Mouse (Mus musculus): ENCODE data around the gene Hip1r. TPM values are rescaled to one million over a fixed set of nuclear protein-coding genes. Genes with fewer than 3 reads are reported as not detected.

Hip1r gene
- polyA plus RNA-seq, 1 experiment from 2014 or later = 28.4 TPM

DNA sequence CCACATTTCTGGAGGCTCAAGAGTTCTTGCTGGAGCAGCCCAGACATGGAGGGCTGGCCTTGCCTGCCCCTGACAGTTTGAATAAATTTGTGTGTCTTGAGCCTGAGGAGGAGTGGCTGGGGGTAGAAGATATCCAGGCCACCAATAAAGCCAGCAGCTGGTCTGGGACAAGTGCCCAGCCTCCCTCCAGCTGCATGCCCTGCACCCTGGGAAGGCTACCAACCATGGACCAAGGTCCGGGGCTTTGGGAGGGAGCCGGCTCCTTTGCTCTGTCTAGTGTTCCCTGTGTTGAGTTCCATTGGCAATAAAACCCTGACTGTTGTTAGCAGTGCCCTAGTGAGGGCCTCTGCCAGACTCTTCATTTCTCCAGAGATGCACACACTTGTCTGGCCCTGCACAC is 29.4 kb downstream of the Hip1r start:
- 48% methylated on average over 2 of the region's 2 CpGs for WGBS
- Histone ChIP-seq H3K27me3 (ENCODE audit: insufficient read depth, low read length) (no peaks in the 10 kb centered on the region), H3K4me2 (ENCODE audit: low read length) (no peak overlapping the region), H3K4me3 (replicated peaks; ENCODE audit: low read depth, low read length) (no peak overlapping the region), H3K36me3 (ENCODE audit: insufficient read depth, low read length) (0 out of 2 replicates have a peak, but pooled peaks cover 37% of the 10 kb centered on the region), H3K9me3 (replicated peaks; ENCODE audit: low read length) (no peaks in the 10 kb centered on the region), H3K4me1 (replicated peaks; ENCODE audit: insufficient read depth, low read length) (0 out of 2 replicates have a peak, but pooled peaks cover 2% of the 10 kb centered on the region), H3K9ac (ENCODE audit: low read depth, low read length) (no peak overlapping the region), H3K27ac (peak overlapping the region; percentile 47; the same call in 1 of the 2 replicates)
- TF ChIP-seq CTCF (IDR thresholded peaks at IDR 0.05; ENCODE audit: low read depth) = no peak
- no peak for ATAC-seq (replicated peaks; ENCODE audit: low FRiP score, low read depth)
- no peak for DNase-seq (ENCODE audit: low spot score)

DNA sequence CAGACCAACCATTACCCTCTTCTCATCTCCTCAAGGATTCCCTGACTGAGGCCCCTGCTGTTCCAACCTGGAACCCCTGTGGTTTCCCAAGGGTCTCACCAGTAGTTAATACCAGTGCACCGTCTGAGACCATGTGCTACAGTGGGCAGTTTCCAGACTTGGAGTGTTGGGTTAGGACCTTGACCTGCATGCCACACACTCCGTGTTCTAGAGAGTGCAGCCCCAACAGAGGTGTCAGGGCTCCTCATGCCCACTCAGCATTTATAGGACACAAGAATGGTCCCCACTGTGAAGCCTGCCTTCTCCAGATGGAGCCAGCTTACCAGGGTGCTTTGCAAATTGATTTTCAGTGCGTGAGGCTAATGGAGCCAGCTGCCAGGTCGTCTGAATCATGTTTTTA is 29.9 kb downstream of the Hip1r start:
- no peak overlapping the region for H3K4me3 ChIP-seq (replicated peaks; ENCODE audit: low read depth, low read length)
- no peaks in the 10 kb centered on the region for H3K27me3 ChIP-seq (ENCODE audit: insufficient read depth, low read length)
- no peak overlapping the region for H3K9ac ChIP-seq (ENCODE audit: low read depth, low read length)
- peak overlapping the region; percentile 47; the same call in 1 of the 2 replicates for H3K27ac ChIP-seq
- H3K4me2 ChIP-seq (ENCODE audit: low read length) = no peak overlapping the region
- ATAC-seq (replicated peaks; ENCODE audit: low FRiP score, low read depth) (no peak), DNase-seq (ENCODE audit: low spot score) (no peak)
- no peak for TF ChIP-seq CTCF (IDR thresholded peaks at IDR 0.05; ENCODE audit: low read depth)
- no peaks in the 10 kb centered on the region for H3K9me3 ChIP-seq (replicated peaks; ENCODE audit: low read length)
- H3K36me3 ChIP-seq (ENCODE audit: insufficient read depth, low read length) = 0 out of 2 replicates have a peak, but pooled peaks cover 39% of the 10 kb centered on the region
- H3K4me1 ChIP-seq (replicated peaks; ENCODE audit: insufficient read depth, low read length) = 0 out of 2 replicates have a peak, but pooled peaks cover 2% of the 10 kb centered on the region
- WGBS = 50% methylated on average over 4 of the region's 4 CpGs

DNA sequence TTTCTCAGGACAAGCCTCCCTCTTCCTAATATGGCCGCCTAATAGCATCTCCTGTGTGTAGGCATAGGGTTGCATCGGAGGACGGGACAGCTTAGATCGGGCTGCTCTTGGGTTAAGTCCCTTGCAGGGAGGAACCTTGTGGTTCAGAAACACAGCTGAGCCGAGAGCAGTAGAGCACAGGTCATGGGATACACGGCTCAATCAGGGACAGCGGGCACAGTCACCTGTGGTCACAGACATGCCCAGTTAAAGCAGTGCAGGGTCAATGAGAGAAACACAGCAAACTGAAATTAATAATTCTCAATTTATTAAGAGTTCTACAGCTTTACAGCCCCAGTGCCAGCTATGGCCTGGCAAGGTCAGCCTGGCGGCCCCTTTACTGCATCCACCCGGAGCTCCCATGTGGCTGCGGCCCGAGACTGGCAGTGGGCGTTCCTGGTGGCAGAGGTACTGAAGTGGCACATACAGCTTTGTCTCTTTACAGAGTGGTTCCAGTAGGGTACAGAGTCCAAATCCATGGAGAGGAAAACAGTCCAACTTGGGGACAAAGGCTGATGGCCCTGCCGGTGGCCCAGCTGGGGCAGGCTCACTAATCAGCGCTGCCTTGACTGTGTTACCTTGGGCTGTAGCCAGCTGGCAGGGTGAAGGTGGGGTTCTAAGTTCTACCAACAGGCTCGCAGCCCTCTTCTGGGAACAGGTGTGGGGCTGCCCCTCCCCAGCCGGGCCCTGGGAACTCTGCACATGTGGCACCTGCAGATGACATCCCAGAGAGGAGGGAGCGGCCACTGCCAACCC is 31.1 kb downstream of the Hip1r start:
- peaks cover 48% of the 10 kb centered on the region for H3K36me3 ChIP-seq (ENCODE audit: insufficient read depth, low read length)
- peak overlapping the region; percentile 47 for H3K27ac ChIP-seq
- no peaks in the 10 kb centered on the region for H3K27me3 ChIP-seq (ENCODE audit: insufficient read depth, low read length)
- no peak overlapping the region for H3K4me2 ChIP-seq (ENCODE audit: low read length)
- 0 out of 2 replicates have a peak, but pooled peaks cover 2% of the 10 kb centered on the region for H3K4me1 ChIP-seq (replicated peaks; ENCODE audit: insufficient read depth, low read length)
- no peaks in the 10 kb centered on the region for H3K9me3 ChIP-seq (replicated peaks; ENCODE audit: low read length)
- no peak for TF ChIP-seq CTCF (IDR thresholded peaks at IDR 0.05; ENCODE audit: low read depth)
- peak; percentile 12; the same call in 1 of the 2 replicates for ATAC-seq (replicated peaks; ENCODE audit: low FRiP score, low read depth)
- no peak overlapping the region for H3K4me3 ChIP-seq (replicated peaks; ENCODE audit: low read depth, low read length)
- no peak for DNase-seq (ENCODE audit: low spot score)
- WGBS = 81% methylated on average over 17 of the region's 17 CpGs
- H3K9ac ChIP-seq (ENCODE audit: low read depth, low read length) = no peak overlapping the region

DNA sequence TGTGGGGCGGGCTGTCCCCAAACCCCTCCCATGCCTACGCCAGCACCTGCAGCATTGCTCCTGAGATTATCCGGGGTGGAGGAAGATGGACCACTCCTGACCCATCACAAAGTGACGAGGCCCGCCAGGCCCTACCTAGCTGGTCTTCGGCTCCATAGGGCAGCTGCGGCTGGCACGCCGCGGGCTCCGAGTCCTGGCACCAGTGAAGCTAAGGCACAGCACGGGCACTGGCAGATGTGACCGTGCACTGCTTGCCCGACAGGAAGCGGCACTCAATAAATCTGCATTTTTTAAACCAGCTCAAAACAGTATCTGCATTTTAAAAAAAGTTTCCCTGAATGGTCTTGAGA is 31.7 kb downstream of the Hip1r start:
- H3K27ac ChIP-seq = peak overlapping the region; percentile 47
- H3K4me3 ChIP-seq (replicated peaks; ENCODE audit: low read depth, low read length) = no peak overlapping the region
- no peaks in the 10 kb centered on the region for H3K27me3 ChIP-seq (ENCODE audit: insufficient read depth, low read length)
- peaks cover 47% of the 10 kb centered on the region for H3K36me3 ChIP-seq (ENCODE audit: insufficient read depth, low read length)
- no peak overlapping the region for H3K9ac ChIP-seq (ENCODE audit: low read depth, low read length)
- WGBS = 90% methylated on average over 15 of the region's 15 CpGs
- no peak for TF ChIP-seq CTCF (IDR thresholded peaks at IDR 0.05; ENCODE audit: low read depth)
- no peak overlapping the region for H3K4me2 ChIP-seq (ENCODE audit: low read length)
- no peak for DNase-seq (ENCODE audit: low spot score)
- H3K9me3 ChIP-seq (replicated peaks; ENCODE audit: low read length) = no peaks in the 10 kb centered on the region
- H3K4me1 ChIP-seq (replicated peaks; ENCODE audit: insufficient read depth, low read length) = 0 out of 2 replicates have a peak, but pooled peaks cover 2% of the 10 kb centered on the region
- no peak for ATAC-seq (replicated peaks; ENCODE audit: low FRiP score, low read depth)

DNA sequence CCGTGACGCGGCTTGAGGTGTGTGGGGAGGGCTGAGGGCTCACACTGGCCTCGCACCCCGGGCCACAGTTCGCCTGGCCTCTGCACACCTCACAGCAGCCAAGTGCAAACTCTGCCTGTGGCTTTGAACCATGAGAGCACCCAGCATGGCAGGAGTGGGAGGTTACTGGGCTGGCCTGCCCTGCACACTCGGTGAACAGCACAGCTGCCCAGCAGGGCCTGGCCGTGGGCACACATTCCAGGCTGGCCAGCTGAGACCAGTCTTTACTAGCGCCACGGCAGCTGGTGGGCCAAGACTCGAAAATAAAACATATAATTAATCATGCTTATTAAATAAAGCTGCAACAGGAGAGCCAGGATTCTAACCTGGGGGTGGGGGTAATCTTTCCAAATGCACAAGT is 32.2 kb downstream of the Hip1r start:
- Histone ChIP-seq H3K27ac (peak overlapping the region; percentile 47; the same call in 1 of the 2 replicates), H3K4me1 (replicated peaks; ENCODE audit: insufficient read depth, low read length) (0 out of 2 replicates have a peak, but pooled peaks cover 2% of the 10 kb centered on the region), H3K9ac (ENCODE audit: low read depth, low read length) (no peak overlapping the region), H3K36me3 (ENCODE audit: insufficient read depth, low read length) (peaks cover 42% of the 10 kb centered on the region), H3K4me2 (ENCODE audit: low read length) (no peak overlapping the region), H3K9me3 (replicated peaks; ENCODE audit: low read length) (no peaks in the 10 kb centered on the region), H3K27me3 (ENCODE audit: insufficient read depth, low read length) (no peaks in the 10 kb centered on the region), H3K4me3 (replicated peaks; ENCODE audit: low read depth, low read length) (no peak overlapping the region)
- no peak for ATAC-seq (replicated peaks; ENCODE audit: low FRiP score, low read depth)
- WGBS = 61% methylated on average over 11 of the region's 11 CpGs
- TF ChIP-seq CTCF (IDR thresholded peaks at IDR 0.05; ENCODE audit: low read depth) = no peak
- no peak for DNase-seq (ENCODE audit: low spot score)

DNA sequence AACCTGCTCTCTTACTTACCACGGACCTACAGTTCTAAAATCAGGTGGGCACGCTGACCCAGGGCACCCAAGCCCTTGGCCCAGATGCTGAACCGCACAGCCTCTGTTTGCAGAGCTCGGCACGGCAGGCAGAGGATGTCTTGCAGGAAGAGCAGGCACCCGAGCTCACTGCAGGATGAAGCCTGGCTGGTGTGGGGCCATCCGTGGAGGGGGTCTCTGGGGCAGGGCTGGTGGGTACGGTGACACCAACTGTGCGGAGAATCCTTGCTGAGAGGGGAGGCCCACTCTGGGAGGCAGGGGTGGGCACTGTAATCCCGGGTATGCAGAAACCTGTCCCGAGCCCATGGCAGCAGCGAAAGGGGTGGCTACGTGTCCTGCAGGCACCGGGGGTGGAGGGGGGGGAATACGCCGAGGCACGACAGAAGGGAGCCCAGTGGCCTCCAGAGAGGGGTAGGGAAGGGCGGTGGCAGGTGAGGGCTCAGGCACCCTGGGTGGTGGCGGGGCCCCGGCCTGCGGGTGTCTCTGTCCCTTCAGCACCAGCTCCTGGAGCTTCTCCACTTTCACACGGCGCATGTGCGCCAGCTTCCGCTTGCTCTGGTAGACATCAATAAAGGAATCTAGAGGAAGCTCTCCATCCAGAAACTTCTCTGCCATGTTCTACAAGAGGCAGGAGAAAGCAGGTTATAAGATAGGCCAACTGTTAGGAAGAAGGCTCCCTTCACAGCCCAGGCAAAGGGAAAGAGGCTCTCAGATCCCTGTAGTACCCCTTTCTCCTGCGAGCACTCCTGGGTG is 32.9 kb downstream of the Hip1r start:
- no peak for DNase-seq (ENCODE audit: low spot score)
- H3K4me3 ChIP-seq (replicated peaks; ENCODE audit: low read depth, low read length) = no peak overlapping the region
- H3K27ac ChIP-seq = peak overlapping the region; percentile 60
- H3K9me3 ChIP-seq (replicated peaks; ENCODE audit: low read length) = no peaks in the 10 kb centered on the region
- H3K27me3 ChIP-seq (ENCODE audit: insufficient read depth, low read length) = no peaks in the 10 kb centered on the region
- H3K9ac ChIP-seq (ENCODE audit: low read depth, low read length) = no peak overlapping the region
- TF ChIP-seq CTCF (IDR thresholded peaks at IDR 0.05; ENCODE audit: low read depth) = no peak
- H3K36me3 ChIP-seq (ENCODE audit: insufficient read depth, low read length) = peaks cover 40% of the 10 kb centered on the region
- H3K4me1 ChIP-seq (replicated peaks; ENCODE audit: insufficient read depth, low read length) = peaks cover 6% of the 10 kb centered on the region
- H3K4me2 ChIP-seq (ENCODE audit: low read length) = no peak overlapping the region
- WGBS = 84% methylated on average over 26 of the region's 26 CpGs
- no peak for ATAC-seq (replicated peaks; ENCODE audit: low FRiP score, low read depth)

Data from kidney, postnatal 0 days (tissue).